Mouse (Mus musculus) adrenal gland, postnatal 36 days (tissue): ENCODE data around the gene Calcb. TPM values are rescaled to one million over a fixed set of nuclear protein-coding genes. Genes with fewer than 3 reads are reported as not detected.
"Not testable (repeated sequence)": the region's sequence is repeated elsewhere in the genome, so short reads cannot be mapped to it uniquely, and the experiment has no call there.

Source experiments
- DNase-seq, 2 experiments: peaks; one replicate each; pipeline ENCODE4 v3.0.0; 2021; ENCODE audit warnings: mixed read lengths in 1 of 2
- long read RNA-seq, 2 experiments: library from polyadenylated mRNA; stranded (forward); transcript quantifications; one replicate each; pipeline ENCODE4 v2.0.0; 2021; ENCODE audit warnings: borderline sequencing depth in 2 of 2
- total RNA-seq, 2 experiments: library from RNA; stranded (reverse); gene quantifications; 2 replicates each; pipeline ENCODE4 v1.2.3; 2021

Calcb gene
- not detected for total RNA-seq
- long read RNA-seq, experiment 1, result 0 reads
- long read RNA-seq, experiment 2, result 0 reads

DNA sequence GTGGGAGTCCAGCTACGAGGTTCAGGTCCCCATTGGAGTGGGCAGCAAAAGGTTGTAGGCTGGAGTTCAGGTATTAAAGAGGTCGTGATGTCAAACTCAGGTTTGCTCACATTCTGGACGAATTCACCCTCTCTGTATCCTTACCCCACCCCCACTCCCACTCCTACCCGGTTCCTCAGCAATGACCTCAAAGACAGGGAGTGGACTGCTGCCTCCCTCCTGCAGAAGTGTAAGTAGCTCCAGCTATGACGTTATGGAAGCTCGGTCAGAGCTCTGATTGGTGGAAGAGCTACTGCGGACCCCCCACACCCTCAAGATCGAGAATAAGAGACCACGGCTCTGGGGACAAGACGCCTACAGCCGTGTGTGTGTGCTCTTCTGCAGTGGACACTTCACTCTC is at the start of gene Calcb:
TSS of gene Calcb (plus strand) at position 344 of the 400 bp plus-strand sequence.
- no peak for DNase-seq

- DNase-seq, result no peak
Measured at GRCm38 (mm10) chr7:114671405-114671804, 47.0 kb upstream of the Calcb start.

DNA sequence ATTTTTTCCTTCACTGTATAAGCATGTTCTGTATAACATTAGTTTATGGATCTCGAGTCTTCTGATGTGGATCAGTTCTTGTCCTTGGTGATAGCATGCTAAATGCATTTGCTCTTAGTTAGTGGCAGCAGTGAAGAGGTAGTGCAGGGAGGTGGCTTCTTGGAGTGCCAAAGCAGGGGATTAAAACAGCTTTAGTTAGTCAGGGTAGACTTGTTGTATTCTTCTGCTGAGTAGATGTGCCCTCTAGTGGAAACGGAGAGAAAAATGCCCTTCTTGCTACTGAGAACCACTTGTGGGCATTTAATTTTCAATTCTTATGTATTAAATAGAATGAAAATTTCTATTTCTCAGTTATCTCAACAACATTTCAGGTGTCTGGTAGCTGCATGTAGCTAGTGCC is 45.7 kb upstream of the Calcb start:
- DNase-seq, result peak in 1 of 2 experiments; percentile 23

DNA sequence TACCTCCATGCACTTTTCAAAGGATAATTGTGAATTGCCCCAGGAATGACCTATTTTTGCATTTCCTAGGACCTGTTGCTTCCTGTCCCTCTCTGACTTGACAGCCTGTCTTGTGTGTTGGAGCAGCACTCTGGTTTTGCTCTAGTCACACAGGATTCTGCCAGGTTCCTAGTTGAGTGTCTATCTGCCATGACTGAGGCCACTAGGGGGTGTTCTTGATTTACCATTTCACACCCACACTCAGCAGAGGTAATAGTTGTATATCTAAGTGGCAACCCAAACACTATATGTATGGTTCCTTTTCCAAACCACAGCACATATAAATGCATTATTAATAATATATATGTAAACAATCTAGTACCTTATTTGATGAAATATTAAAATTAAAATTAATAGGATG is 26.1 kb upstream of the Calcb start:
- DNase-seq, result peak in 1 of 2 experiments; percentile 33

DNA sequence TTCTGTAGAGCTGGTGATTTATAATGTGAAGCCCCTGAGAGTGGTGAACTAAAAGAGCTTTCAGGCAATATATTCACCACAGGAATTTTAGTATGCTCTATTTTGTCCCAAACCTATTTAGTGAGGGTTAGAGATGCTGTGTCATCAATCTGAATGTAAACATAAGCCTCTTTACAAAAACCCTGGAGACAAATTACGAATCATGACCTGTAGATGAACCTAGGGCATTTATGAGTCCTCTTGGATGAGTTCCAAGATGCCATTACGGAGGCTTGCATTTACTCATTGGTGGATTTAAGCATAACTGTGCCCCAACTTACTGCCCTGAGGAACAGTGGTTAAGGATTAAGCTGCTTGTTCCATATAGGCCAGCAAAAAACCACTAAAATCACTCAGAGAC is 17.6 kb upstream of the Calcb start:
- no peak for DNase-seq

- DNase-seq, result peak in 1 of 2 experiments; percentile 4
Measured at GRCm38 (mm10) chr7:114706716-114707115, 11.7 kb upstream of the Calcb start.

DNA sequence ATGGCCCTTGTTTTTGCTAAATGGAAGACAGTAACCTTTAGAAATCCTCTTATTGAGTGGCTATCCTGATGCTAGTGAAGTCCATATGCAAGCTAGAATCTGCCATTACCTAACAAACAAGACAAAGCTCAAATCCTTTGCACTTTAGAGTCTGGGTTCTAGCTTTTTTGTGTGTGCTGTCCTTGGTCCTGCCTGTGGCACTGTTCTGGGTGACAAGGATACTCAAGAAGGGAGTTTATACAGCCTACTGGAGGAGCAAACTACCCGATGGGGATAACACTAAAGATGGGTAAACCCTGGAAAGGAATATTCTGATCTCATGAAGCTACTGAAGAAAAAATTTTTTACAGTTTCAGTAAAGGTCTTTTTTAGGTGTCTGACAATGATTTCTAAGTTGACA is 11.0 kb upstream of the Calcb start:
- no peak for DNase-seq

DNA sequence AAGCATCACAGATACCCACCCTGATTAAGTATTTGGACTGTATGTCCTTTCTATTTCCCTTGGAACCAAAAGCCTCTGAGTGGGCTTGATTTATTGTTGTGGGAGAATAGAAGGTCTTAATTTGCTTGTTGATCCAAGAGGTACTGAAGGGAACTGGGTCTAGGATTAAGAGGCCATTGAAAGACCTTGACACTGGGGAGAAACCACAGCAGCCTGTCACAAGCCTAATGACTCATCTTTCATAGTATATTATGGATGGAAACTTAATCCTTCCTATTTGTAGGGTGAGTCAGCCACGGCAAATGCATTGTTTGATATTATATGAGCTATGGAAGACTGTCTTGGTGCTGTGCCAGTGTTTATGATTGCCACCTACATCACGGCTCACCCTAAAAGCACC is 8.0 kb upstream of the Calcb start:
- peak; percentile 27 to 30 for DNase-seq

DNA sequence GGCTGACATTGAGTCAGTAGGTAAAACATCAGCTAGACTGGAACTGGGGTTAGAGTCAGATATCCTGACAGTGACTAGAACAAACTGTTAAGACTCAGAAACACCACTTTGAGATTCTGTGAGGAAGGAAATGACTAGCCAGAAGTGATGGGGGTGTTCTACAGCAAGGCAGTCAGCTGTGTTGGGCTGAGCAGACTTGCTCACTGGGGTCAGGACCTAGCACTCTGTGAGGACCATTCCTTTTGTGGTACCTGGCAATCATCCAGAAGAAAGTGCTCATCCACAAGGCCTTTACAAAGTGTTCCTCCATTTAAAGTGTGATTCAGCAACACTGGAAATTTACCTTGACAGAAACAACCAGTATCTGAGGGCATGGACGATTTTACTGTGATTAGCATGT is 5.9 kb upstream of the Calcb start:
- peak in 1 of 2 experiments; percentile 40 for DNase-seq

GRCm38 (mm10) chr7:114719381-114720131 is 1.1 kb downstream of the Calcb start:
- peak; percentile 69 to 72 for DNase-seq

GRCm38 (mm10) chr7:114729696-114730095 is 11.3 kb downstream of the Calcb start:
- peak in 1 of 2 experiments; percentile 20 for DNase-seq

DNA sequence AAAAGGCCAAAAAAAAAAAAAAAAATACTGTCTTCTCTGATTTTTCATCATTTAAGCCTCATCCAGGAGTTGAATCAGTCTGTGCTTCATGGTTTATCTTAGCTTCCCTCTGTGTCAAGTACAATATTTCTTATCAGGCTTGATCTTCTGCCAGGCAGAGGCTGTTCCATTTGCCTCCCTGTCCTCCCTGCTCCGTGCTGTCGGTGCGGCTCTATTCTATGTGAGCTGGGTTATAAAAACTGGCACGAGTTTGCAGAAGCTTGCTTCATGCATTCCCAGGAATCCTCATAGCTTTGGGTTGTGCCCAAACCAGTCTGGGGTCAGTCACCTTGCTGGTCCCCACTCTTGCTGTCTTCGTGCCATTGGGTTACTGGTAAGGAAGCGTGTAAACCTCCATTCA is 12.7 kb downstream of the Calcb start:
- DNase-seq, result peak; percentile 55 to 79

GRCm38 (mm10) chr7:114731700-114732099 is 13.3 kb downstream of the Calcb start:
- DNase-seq, result not testable (repeated sequence)

GRCm38 (mm10) chr7:114736256-114736655 is 17.8 kb downstream of the Calcb start:
- no peak for DNase-seq

GRCm38 (mm10) chr7:114738166-114738565 is 19.7 kb downstream of the Calcb start:
- no peak for DNase-seq

GRCm38 (mm10) chr7:114740360-114741165 is 22.1 kb downstream of the Calcb start:
- peak; percentile 43 to 55 for DNase-seq

DNA sequence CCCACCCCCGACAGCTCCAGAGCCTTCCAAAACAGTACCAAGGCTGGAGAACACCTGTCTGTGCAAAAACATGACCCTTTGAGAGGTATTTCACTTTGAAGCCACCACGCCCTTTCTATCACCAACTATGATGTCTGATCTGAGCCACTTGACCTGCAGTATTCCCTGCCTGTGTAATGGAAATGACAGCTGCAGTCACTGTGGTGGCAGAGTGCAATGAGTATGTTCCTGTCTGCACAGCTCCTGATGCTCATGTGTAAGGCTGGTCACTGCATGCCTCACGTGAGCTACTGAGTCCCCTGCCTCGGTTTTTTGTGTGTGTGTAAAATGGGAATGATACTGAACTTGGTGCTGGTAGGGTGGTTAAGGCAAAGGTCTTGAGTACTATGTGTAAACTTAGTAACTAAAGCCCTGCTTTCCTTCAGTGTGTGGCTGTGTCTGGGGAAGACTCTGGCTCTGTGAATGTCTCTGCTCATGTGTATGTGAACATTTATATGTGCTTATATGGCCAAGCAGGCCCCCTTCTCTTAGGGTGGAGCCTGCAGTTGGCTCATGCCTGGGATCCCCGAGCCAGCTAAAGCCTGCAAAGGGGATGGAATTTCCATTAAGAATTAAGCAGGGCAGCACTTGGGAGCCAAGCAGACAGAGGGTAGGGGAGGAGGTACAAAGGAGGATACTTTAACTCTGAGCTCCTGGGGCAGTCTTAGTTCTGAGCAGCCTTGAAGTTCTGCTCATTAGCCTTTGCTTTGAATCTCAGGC is 24.8 kb downstream of the Calcb start, which contains the start of gene Insc:
TSS of gene Insc (plus strand) at position 673 of the 759 bp plus-strand sequence.
- no peak for DNase-seq

DNA sequence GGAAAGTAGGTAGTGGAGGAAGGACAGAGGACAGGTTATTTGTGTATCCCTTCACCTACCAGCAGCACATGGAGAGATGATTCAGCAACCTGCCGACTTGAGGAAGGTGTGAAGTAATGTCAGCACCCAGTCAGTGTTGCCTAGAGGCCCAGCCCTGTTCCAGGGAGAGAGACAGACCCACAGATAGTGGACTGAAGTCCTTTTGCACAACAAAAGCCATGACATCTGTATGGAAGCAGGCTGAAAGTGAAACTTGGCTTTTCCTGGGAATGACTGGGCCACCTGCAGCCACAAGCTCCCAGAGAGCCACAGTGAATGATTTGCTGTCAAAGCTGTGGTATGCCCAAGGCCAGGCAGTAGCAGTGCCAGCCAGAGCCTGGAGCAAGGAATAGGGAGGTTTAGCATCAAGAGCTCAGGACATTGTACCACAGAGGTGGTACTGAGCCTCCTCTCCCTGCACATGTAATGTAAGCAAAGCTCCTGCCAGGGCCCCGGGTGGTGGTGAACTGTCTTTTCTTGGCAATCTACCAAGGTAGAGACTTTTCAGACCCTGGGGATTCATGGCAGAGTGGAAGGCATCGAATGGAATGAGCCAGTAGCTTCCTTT is 26.3 kb downstream of the Calcb start:
- DNase-seq, result peak; percentile 61 to 68

DNA sequence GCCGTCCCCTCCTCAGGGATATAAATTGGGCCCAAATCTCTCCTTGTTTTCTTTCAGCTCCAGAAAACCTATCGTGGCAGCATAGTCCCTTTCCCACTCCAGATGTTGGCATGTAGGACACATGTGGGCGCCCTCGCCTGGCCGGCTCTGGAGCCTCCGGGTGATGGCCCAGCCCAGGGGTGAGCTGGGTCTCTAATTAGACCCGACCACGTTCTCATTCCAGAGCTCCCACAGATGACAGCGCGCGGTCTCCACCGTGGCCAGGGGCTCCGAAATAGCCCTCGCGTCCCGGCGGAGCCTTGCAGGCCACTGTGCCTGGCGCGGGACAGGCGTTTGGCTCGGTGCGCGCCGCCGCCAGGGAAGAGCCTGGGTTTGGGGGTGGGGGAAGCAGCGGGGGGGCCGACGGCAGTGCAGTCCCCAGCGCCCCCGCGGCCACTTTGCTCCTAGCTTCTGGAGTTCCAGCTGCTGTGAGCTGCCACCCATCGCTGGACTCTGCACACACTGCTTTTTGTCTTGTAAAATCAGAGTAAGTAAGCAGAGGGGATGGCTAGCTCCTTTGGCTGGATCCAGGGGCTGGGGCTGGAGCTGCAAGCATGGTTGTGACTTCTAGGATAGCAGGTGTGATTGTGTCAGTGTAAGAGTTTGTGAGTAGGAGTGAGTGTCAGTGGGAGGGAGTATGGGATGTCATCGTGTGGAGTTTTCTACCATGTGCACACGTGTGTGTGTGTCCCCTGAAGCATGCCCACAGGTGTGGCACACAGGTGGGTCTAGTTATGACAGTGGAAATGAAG is 27.2 kb downstream of the Calcb start:
- peak; percentile 24 to 55 for DNase-seq

DNA sequence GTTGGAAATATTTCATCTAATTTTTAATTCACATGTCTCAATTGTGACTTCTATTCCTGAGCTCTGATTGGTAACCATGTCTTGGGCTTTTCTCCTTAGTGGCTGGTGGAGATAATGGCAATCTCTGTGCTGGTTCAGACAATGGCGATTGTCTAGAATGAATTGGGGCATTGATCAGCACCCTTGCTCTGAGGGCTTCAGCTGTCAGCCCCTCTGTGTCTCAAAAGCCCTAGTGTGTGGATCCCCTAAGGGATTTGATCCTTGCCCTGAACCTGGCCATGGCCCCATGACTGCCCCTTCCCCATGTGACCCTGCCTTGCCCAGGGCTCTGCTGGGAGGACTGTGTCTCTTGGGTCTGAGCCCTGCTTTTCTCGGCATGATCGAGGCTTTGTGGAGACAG is 29.2 kb downstream of the Calcb start:
- no peak for DNase-seq

GRCm38 (mm10) chr7:114748239-114748638 is 29.8 kb downstream of the Calcb start:
- DNase-seq, result peak in 1 of 2 experiments; percentile 5
